Mouse (Mus musculus): ENCODE data around the gene Pip4k2a.

Pip4k2a gene

GRCm38 (mm10) chr2:18891991-18892537, 105.9 kb downstream of the Pip4k2a start:
- no peak for DNase-seq

DNA sequence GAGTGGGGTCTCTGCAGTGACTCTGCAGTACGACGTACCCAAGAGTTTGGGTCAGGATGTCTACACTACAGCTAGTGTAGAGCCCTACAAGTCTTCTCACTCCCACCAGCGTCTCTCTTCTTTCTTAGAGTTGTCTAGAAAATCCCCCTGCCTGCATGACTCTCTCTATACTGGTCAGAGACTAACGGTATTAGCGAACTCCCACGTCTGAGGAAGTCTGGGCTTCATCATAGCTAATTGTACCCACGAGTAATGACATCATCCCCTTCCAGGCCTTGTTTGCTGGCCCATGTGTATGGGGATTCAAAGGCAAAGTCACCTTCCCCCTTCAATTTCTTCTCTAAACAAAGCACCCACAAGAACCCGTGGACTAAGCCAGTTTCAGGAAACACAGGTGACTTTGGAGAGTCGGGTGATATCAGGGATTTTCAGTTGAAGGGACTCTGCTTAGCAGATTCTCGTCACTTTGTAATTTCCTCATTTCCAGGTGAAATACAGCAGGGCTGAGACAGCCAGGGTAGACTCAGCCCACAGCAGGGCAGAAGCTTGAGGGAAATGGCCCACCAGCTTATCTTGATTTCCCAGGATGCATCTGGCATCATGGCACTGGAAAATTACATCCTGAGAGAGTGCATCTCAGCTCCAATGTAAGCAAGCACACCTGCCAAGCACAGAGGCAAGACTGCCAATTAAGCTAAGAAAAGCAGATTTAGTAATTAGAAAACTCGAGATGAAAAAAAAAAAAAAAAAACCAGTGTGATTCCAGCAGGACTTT, 107.5 kb downstream of the Pip4k2a start:
- no peak for DNase-seq

DNA sequence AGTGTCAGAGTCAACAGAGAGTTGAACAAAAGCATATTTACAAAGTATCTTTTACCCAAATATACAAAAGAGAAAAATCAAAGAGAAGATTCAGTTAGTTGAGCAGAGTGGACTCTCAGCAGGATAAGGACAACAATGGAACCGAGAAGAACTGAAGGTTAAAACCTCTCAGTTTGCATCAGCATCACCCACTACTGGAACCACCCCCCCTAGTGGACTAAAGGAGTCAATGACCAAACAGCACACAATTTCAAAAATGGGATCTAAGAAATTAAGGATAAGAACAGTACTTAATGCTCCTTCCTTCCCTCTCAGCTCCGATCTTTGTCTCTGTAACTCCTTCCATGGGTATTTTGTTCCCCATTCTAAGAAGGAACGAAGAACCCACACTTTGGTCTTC, 113.6 kb downstream of the Pip4k2a start:
- no peak for DNase-seq

DNA sequence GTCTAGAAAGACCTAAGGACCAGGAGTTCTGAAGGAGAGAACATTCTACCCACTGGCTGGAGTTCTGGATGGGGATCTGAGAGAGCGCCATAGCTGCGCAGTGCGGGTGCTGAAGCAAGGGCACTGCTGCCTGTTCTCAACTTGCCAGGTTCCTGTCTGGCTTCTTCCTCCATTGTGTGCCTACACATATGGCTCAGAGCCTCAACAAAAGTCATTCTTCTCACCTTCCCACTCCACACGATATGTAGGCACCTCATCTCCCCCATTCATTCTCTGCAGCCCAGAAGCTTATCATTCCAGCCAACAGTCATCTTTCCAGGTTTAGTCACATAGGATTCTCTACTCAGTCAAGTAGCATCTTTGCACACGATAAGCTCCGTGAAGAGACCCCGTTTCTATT, 123.3 kb downstream of the Pip4k2a start:
- no peak for DNase-seq

GRCm38 (mm10) chr2:18874063-18874462, 123.9 kb downstream of the Pip4k2a start:
- no peak for DNase-seq

GRCm38 (mm10) chr2:18873440-18873839, 124.5 kb downstream of the Pip4k2a start:
- no peak for DNase-seq

- DNase-seq: peak; percentile 54
Measured at GRCm38 (mm10) chr2:18872797-18873196, 125.1 kb downstream of the Pip4k2a start.

- no peak for DNase-seq
Measured at GRCm38 (mm10) chr2:18871087-18871486, 126.8 kb downstream of the Pip4k2a start.

DNA sequence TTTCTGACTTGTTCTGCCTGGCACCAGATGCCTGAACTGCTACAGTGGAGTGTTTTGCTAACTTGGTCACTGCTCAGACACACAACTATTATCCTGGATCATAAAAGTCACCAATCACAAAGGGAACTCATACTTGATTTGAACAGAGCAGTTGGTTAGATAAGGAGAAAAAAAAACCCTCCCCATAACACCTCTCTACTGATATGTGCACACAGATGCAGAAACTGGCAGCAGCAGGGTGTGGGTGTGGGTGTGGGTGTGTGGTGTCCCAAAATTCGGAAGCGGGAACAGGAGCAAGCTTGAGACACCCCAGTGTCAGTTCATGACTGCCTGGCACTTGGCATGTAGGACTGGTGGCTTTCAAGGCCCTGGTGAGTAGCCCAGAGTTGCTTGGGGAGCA, 130.9 kb downstream of the Pip4k2a start:
- no peak for DNase-seq

- DNase-seq: no peak
Measured at GRCm38 (mm10) chr2:18864719-18865118, 133.2 kb downstream of the Pip4k2a start.

DNA sequence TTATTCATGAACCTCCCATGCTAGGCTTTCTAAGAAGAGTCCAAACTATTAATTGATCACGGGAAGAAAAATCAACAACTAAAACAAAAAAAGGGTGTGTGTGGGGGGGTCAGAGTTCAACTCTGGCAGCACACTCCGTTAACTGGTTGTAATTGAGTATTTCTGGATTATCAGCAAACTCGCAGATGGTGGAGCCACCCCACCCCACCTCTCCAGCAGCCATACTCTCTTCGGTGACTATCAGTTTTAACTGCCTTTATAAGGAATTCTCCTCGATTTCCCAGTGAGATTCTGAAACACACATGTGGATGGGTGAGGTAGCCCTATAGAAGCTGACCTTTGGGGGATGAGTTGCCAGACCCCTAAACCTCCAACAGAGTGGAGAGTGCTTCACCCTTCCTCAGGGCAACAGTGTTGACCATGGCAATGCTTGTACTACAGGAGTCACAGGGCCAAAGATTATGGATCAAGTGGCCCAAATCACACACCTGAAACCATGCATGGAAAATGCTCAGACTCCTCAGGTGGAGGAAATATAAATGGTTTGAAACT, 136.2 kb downstream of the Pip4k2a start:
- DNase-seq: no peak

GRCm38 (mm10) chr2:18860686-18861085, 137.2 kb downstream of the Pip4k2a start:
- DNase-seq: no peak

- no peak for DNase-seq
Measured at GRCm38 (mm10) chr2:18857952-18858351, 140.0 kb downstream of the Pip4k2a start.

GRCm38 (mm10) chr2:18856461-18856860, 141.5 kb downstream of the Pip4k2a start:
- no peak for DNase-seq

DNA sequence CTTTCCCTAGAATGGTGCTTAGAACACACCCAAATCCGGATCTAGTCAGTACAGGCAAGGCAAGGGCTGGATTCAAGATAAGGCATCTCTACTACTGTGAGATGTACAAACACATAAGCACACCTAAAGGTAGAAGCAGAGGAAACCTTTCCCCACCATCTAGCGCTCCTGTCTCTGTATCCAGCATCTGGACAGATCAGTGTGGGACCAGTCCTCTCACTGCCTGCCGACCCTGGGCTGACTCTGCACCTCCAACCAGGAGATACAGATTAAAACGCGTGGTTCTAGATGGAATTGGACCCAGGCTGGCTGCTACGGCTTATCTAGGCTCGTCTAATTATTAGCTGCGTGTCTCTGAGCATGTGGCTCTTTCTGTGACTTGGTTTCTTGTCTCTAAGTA, 142.7 kb downstream of the Pip4k2a start:
- DNase-seq: no peak

GRCm38 (mm10) chr2:18853345-18853744, 144.6 kb downstream of the Pip4k2a start:
- no peak for DNase-seq

- DNase-seq: no peak
Measured at GRCm38 (mm10) chr2:18850657-18851056, 147.3 kb downstream of the Pip4k2a start.

- DNase-seq: no peak
Measured at GRCm38 (mm10) chr2:18848074-18848629, 149.8 kb downstream of the Pip4k2a start.

DNA sequence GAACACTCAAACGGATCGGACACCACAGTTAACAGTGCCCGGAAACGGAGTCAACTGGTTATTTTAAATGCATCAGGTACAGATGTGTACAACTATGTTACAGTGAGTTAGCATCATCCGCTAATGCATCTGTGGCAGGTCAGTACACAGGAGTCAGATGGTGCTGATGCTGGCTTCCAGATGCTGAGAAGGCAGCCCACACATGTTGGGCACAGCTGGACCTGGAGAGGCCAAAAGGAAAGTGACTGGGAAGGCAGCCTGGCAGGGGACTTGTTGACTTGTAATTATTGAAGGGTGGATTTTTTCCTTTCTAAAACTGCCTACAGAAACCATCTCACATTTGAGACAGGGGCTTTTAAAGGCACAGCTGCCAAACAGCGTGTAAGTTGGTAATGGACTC, 155.4 kb downstream of the Pip4k2a start:
- DNase-seq: no peak

DNA sequence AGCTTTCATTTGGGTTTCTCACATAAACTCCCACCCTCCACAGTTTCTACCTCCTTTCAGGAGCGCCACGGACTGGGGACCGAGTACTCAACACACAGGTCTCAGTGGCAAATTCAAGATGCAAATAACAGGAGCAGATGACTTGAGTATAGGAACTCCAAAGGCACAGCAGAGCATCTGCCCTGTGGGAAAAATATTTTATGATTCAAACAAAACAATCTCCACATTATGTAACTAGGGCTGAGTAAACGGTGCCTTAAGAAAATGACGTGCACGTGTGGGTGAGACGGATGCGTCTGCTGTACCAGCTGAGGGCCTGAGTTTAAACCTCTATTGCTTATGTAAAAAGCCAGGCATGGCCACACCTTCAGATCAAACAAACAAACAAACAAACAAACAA, 156.9 kb downstream of the Pip4k2a start:
- no peak for DNase-seq

GRCm38 (mm10) chr2:18839532-18839931, 158.4 kb downstream of the Pip4k2a start:
- no peak for DNase-seq

GRCm38 (mm10) chr2:18835266-18835908, 162.5 kb downstream of the Pip4k2a start:
- no peak for DNase-seq

- DNase-seq: no peak
Measured at GRCm38 (mm10) chr2:18833024-18833590, 164.8 kb downstream of the Pip4k2a start.

Measured in kidney, adult 11 months (tissue).